Mouse (Mus musculus): ENCODE measurements at regions not wholly inside any gene's neighbourhood (a gene's known extent, or its start where the extent isn't known, plus 50 kb on each side); places are given as distances from the start of the nearest gene placed in this dataset.
A peak's percentile ranks its signal among the peaks of the same experiment; 100 is the strongest.

- DNase-seq (ENCODE audit: low read depth, low spot score) = peak; percentile 65
Observed at GRCm38 (mm10) chr12:66209756-66210155, 74.4 kb downstream of the Rpl10l start.

Data from 3T3-L1 (cell line).